Comparison of ENCODE assay signal across 12 mouse cellular contexts in genomic region chr2:75670446-75671336, GRCm38 (mm10). TPM values are rescaled to one million over a fixed set of nuclear protein-coding genes. Genes with fewer than 3 reads are reported as not detected.
DNase-seq lines count a peak whose midpoint lies in the region; ATAC-seq and TF ChIP-seq lines count a peak whose summit lies in the region.
"Had no signal": no experiment of that assay in that cellular context is flagged by ENCODE, and none has a peak within 500 bp of the region (broad histone marks: within the 10 kb centered on the region; RNA-seq: fewer than 3 reads in every experiment).

No protein-coding gene starts in this region.

- H3K4me2 ChIP-seq in kidney, postnatal 0 days (ENCODE audit: low read length): no peak overlapping the region
- no peak overlapping the region for H3K4me2 ChIP-seq in liver, postnatal 0 days (ENCODE audit: low read depth, low read length)
- H3K4me2 ChIP-seq: heart, embryonic 13.5 days had no signal

- H3K27me3 ChIP-seq in kidney, postnatal 0 days (ENCODE audit: insufficient read depth, low read length): no peaks in the 10 kb centered on the region
- no peaks in the 10 kb centered on the region for H3K27me3 ChIP-seq in MEL (ENCODE audit: control insufficient read depth in 1 of 2, insufficient read depth in 2 of 2, low read length in 2 of 2)
- H3K27me3 ChIP-seq in liver, postnatal 0 days (ENCODE audit: insufficient read depth, low read length): no peaks in the 10 kb centered on the region
- H3K27me3 ChIP-seq: heart, embryonic 13.5 days had no signal

- H3K9ac ChIP-seq in kidney, postnatal 0 days (ENCODE audit: low read depth, low read length): no peak overlapping the region
- peak overlapping the region; percentile 22; the same call in 1 of the 2 replicates for H3K9ac ChIP-seq in MEL (ENCODE audit: control insufficient read depth, low read depth, low read length, poor library complexity, severe bottlenecking)
- H3K9ac ChIP-seq in liver, postnatal 0 days (replicated peaks): no peak overlapping the region
- H3K9ac ChIP-seq: heart, embryonic 13.5 days had no signal

- WGBS in kidney, postnatal 0 days: 84% methylated on average over 6 of the region's 6 CpGs
- WGBS in liver, postnatal 0 days (ENCODE audit: insufficient replicate concordance): 70% methylated on average over 6 of the region's 6 CpGs

- no peaks in the 10 kb centered on the region for H3K79me2 ChIP-seq in MEL (ENCODE audit: control insufficient read depth, insufficient read depth, low read length, poor library complexity)

- peak; percentile 31 for DNase-seq in embryo, embryonic 9.5 days (ENCODE audit: extremely low spot score)
- DNase-seq in embryo, embryonic 10.5 days (ENCODE audit: low spot score): no peak
- DNase-seq in kidney, postnatal 0 days (ENCODE audit: low spot score): no peak
- DNase-seq in kidney, postnatal 36 days: no peak
- peak; percentile 74 for DNase-seq in MEL (ENCODE audit: low read depth, low spot score)
- no peak for DNase-seq in liver, postnatal 0 days
- DNase-seq in thymus, postnatal 0 days (ENCODE audit: low spot score): no peak
- DNase-seq: kidney, adult 18-20 months; left cerebral cortex, postnatal 4 days had no signal

- H3K4me1 ChIP-seq in kidney, postnatal 0 days (replicated peaks; ENCODE audit: insufficient read depth, low read length): no peaks in the 10 kb centered on the region
- peaks cover 7 to 10% of the 10 kb centered on the region in 2 experiments; a peak in 3 of 4 replicates for H3K4me1 ChIP-seq in MEL (ENCODE audit: control insufficient read depth in 1 of 2, insufficient read depth in 2 of 2, low read length in 2 of 2)
- H3K4me1 ChIP-seq in liver, postnatal 0 days (ENCODE audit: insufficient read depth): no peaks in the 10 kb centered on the region
- H3K4me1 ChIP-seq: heart, embryonic 13.5 days had no signal

- H3K9me3 ChIP-seq in kidney, postnatal 0 days (replicated peaks; ENCODE audit: low read length): no peaks in the 10 kb centered on the region
- no peaks in the 10 kb centered on the region for H3K9me3 ChIP-seq in MEL (replicated peaks; ENCODE audit: insufficient read depth, low read length)
- no peaks in the 10 kb centered on the region for H3K9me3 ChIP-seq in liver, postnatal 0 days (ENCODE audit: low read length)
- H3K9me3 ChIP-seq: heart, embryonic 13.5 days had no signal

- no peak overlapping the region for H3K4me3 ChIP-seq in kidney, postnatal 0 days (replicated peaks; ENCODE audit: low read depth, low read length)
- H3K4me3 ChIP-seq in MEL (ENCODE audit: control insufficient read depth in 1 of 2, insufficient read depth in 1 of 2, low read depth in 2 of 2, low read length in 2 of 2): no peak overlapping the region
- H3K4me3 ChIP-seq in liver, postnatal 0 days (ENCODE audit: low read depth, low read length): no peak overlapping the region
- H3K4me3 ChIP-seq: heart, embryonic 13.5 days had no signal

- peak; percentile 33; the same call in 1 of the 2 replicates for TF ChIP-seq CTCF in kidney, postnatal 0 days (IDR thresholded peaks at IDR 0.05; ENCODE audit: low read depth)
- peak in 1 of 3 experiments; percentile 35; a peak in 2 of 6 replicates for TF ChIP-seq CTCF in MEL (IDR thresholded peaks at IDR 0.05 in 2 of 3, conservative IDR thresholded peaks at IDR 0.05 in 1 of 3; ENCODE audit: control insufficient read depth in 1 of 3, insufficient read depth in 1 of 3, low read depth in 2 of 3, low read length in 3 of 3, poor library complexity in 1 of 3, severe bottlenecking in 1 of 3)
- 0 out of 2 replicates have a peak, but pooled peaks have one; percentile 28 for TF ChIP-seq CTCF in liver, postnatal 0 days (IDR thresholded peaks at IDR 0.05; ENCODE audit: low read depth)

- TF ChIP-seq RAD21 in MEL (IDR thresholded peaks at IDR 0.05; ENCODE audit: low read depth, low read length): no peak; the same call in none of the 2 replicates

- TF ChIP-seq POLR2A in MEL (IDR thresholded peaks at IDR 0.05; ENCODE audit: control insufficient read depth in 1 of 2, insufficient read depth in 1 of 2, low read depth in 1 of 2, low read length in 2 of 2, poor library complexity in 1 of 2): no peak; a peak in 1 of 4 replicates

- ATAC-seq in kidney, postnatal 0 days (replicated peaks; ENCODE audit: low FRiP score, low read depth): no peak
- ATAC-seq in liver, postnatal 0 days: 0 out of 2 replicates have a peak, but pooled peaks have one; percentile 4
- no peak for ATAC-seq in inflammation-experienced regulatory T-cells, adult 6 months

- H3K27ac ChIP-seq in kidney, postnatal 0 days: no peak overlapping the region
- peak overlapping the region; percentile 45 for H3K27ac ChIP-seq in MEL (ENCODE audit: control insufficient read depth, low read depth, low read length)
- H3K27ac ChIP-seq in liver, postnatal 0 days (ENCODE audit: low read depth): no peak overlapping the region
- H3K27ac ChIP-seq: heart, embryonic 13.5 days; macrophage had no signal

- TF ChIP-seq EP300 in MEL (IDR thresholded peaks at IDR 0.05; ENCODE audit: low read depth in 1 of 2, low read length in 2 of 2): peak in 1 of 2 experiments; percentile 73; a peak in 3 of 4 replicates
- no peak for TF ChIP-seq EP300 in liver, postnatal 0 days (IDR thresholded peaks at IDR 0.05; ENCODE audit: low read depth)

- H3K36me3 ChIP-seq in kidney, postnatal 0 days (ENCODE audit: insufficient read depth, low read length): peaks cover under 1% of the 10 kb centered on the region; the same call in 1 of the 2 replicates
- H3K36me3 ChIP-seq in MEL (ENCODE audit: control insufficient read depth in 1 of 2, insufficient read depth in 2 of 2, low read length in 2 of 2): peaks cover 4 to 17% of the 10 kb centered on the region in 2 experiments; a peak in 3 of 4 replicates
- H3K36me3 ChIP-seq in liver, postnatal 0 days (replicated peaks; ENCODE audit: insufficient read depth, low read length): peaks cover 14% of the 10 kb centered on the region

TF ChIP-seq in MEL, 35 proteins besides CTCF, POLR2A, EP300 and RAD21:
- 0 out of 2 replicates have a peak, but pooled peaks have one; percentile 3 for TF ChIP-seq ZMIZ1 (IDR thresholded peaks at IDR 0.05; ENCODE audit: low read depth, low read length)
- TF ChIP-seq ETS1 (IDR thresholded peaks at IDR 0.05; ENCODE audit: low read depth, low read length): peak; percentile 47; the same call in 1 of the 2 replicates
- peak; percentile 44; the same call in 1 of the 2 replicates for TF ChIP-seq SIN3A (IDR thresholded peaks at IDR 0.05; ENCODE audit: low read length)
- TF ChIP-seq MYC (IDR thresholded peaks at IDR 0.05; ENCODE audit: low read depth, low read length): 0 out of 2 replicates have a peak, but pooled peaks have one; percentile 55
- TF ChIP-seq SMC3 (IDR thresholded peaks at IDR 0.05; ENCODE audit: low read depth, low read length): peak; percentile 1; the same call in 1 of the 2 replicates
- peak; percentile 80 for TF ChIP-seq MYB (IDR thresholded peaks at IDR 0.05; ENCODE audit: low read depth, low read length)
- no peak for TF ChIP-seq BHLHE40 (IDR thresholded peaks at IDR 0.05; ENCODE audit: borderline replicate concordance, low read depth, low read length)
- 0 out of 2 replicates have a peak, but pooled peaks have one; percentile 4 for TF ChIP-seq MAFK (IDR thresholded peaks at IDR 0.05; ENCODE audit: borderline replicate concordance, low read depth, low read length)
- TF ChIP-seq NRF1 (IDR thresholded peaks at IDR 0.05; ENCODE audit: insufficient read depth, low read depth, low read length, poor library complexity, severe bottlenecking): no peak
- peak; percentile 64 for TF ChIP-seq GATA1 (IDR thresholded peaks at IDR 0.05; ENCODE audit: low read depth, low read length)
- TF ChIP-seq ZNF384 (IDR thresholded peaks at IDR 0.05; ENCODE audit: low read depth, low read length): peak; percentile 86
- peak; percentile 37; the same call in 1 of the 2 replicates for TF ChIP-seq TCF12 (IDR thresholded peaks at IDR 0.05; ENCODE audit: low read depth, low read length)
- TF ChIP-seq POLR2AphosphoS2 (IDR thresholded peaks at IDR 0.05; ENCODE audit: low read length): peak; percentile 45
- TF ChIP-seq ZKSCAN1 (IDR thresholded peaks at IDR 0.05; ENCODE audit: low read depth, low read length): 0 out of 2 replicates have a peak, but pooled peaks have one; percentile 22
- TF ChIP-seq MAX (IDR thresholded peaks at IDR 0.05; ENCODE audit: low read length): no peak
- TF ChIP-seq TAL1 (IDR thresholded peaks at IDR 0.05; ENCODE audit: low read length): no peak

RNA-seq across cellular contexts. Expression of gene Hnrnpa3, which starts 11.6 kb away (rescaled TPM):
- 240 and 270 TPM in 2 replicates for polyA plus RNA-seq in kidney, postnatal 0 days (2015; fragmentation: Nextera tagmentation; extraction: Ambion mirVana)
- total RNA-seq in MEL (2012; rRNA removed): 126 and 171 TPM in 2 replicates
- 100 to 1,000 TPM; 342 to 437 TPM for polyA plus RNA-seq in MEL (2012; ENCODE audit: insufficient read depth in 1 of 2, insufficient read length in 2 of 2, low read depth in 1 of 2, low replicate concordance in 2 of 2, missing spikeins in 1 of 2)
- polyA plus RNA-seq in liver, postnatal 0 days (2015; fragmentation: Nextera tagmentation; extraction: Ambion mirVana): 86.9 and 90.7 TPM in 2 replicates
- 292 and 303 TPM in 2 replicates for polyA plus RNA-seq in thymus, postnatal 0 days (2015; fragmentation: Nextera tagmentation; extraction: Ambion mirVana)
- 100 to 1,000 TPM in 2 of 3 experiments, 10 to 100 TPM in 1; 98.6 to 213 (median 185) TPM for polyA plus RNA-seq in inflammation-experienced regulatory T-cells, adult 6 months (2017; shearing (Covaris generic))

RNA-seq across cellular contexts. Expression of gene Nfe2l2, which starts 33.8 kb away (rescaled TPM):
- 96.6 and 97.0 TPM in 2 replicates for polyA plus RNA-seq in kidney, postnatal 0 days (2015; fragmentation: Nextera tagmentation; extraction: Ambion mirVana)
- 33.2 and 42.1 TPM in 2 replicates for total RNA-seq in MEL (2012; rRNA removed)
- polyA plus RNA-seq in MEL (2012; ENCODE audit: insufficient read depth in 1 of 2, insufficient read length in 2 of 2, low read depth in 1 of 2, low replicate concordance in 2 of 2, missing spikeins in 1 of 2): 10 to 100 TPM in 1 of 2 experiments, not detected in 1; 59.1 TPM
- polyA plus RNA-seq in liver, postnatal 0 days (2015; fragmentation: Nextera tagmentation; extraction: Ambion mirVana): 58.7 and 59.4 TPM in 2 replicates
- 56.6 and 57.3 TPM in 2 replicates for polyA plus RNA-seq in thymus, postnatal 0 days (2015; fragmentation: Nextera tagmentation; extraction: Ambion mirVana)
- polyA plus RNA-seq in inflammation-experienced regulatory T-cells, adult 6 months (2017; shearing (Covaris generic)): 10 to 100 TPM; 37.2 to 54.1 (median 46.1) TPM

Comparison
In these comparisons a context has a peak if more than half of its experiments do, and no peak if none do; other contexts are left out.
1. DNase-seq: peak in embryo, embryonic 9.5 days (single experiment) and MEL (single experiment); none in embryo, embryonic 10.5 days (single experiment), kidney, postnatal 0 days (single experiment), kidney, postnatal 36 days (0 of 2), liver, postnatal 0 days (single experiment) and thymus, postnatal 0 days (single experiment).